Mouse (Mus musculus) R1 (cell line): ENCODE measurements at regions not wholly inside any gene's neighbourhood (a gene's known extent, or its start where the extent isn't known, plus 50 kb on each side); places are given as distances from the start of the nearest gene placed in this dataset.

Source experiments
- DNase-seq: peaks from one replicate; pipeline ENCODE4 v3.0.0-alpha.2; 2018; ENCODE audit warnings: low read depth, low spot score

- DNase-seq = no peak
Observed at GRCm38 (mm10) chr4:33686135-33686534, 238.3 kb upstream of the Cnr1 start.

GRCm38 (mm10) chr4:33687434-33687833 lies 237.0 kb upstream of the Cnr1 start:
- no peak for DNase-seq

GRCm38 (mm10) chr4:33693441-33693840 lies 231.0 kb upstream of the Cnr1 start:
- DNase-seq = no peak

GRCm38 (mm10) chr4:33696969-33697368 lies 227.4 kb upstream of the Cnr1 start:
- no peak for DNase-seq

- DNase-seq = no peak
Observed at GRCm38 (mm10) chr4:33702028-33702666, 222.2 kb upstream of the Cnr1 start.

GRCm38 (mm10) chr4:33705722-33706121 lies 218.7 kb upstream of the Cnr1 start:
- no peak for DNase-seq

- DNase-seq = peak; percentile 58
Observed at GRCm38 (mm10) chr4:33706785-33707184, 217.6 kb upstream of the Cnr1 start.

GRCm38 (mm10) chr4:33716475-33717117 lies 207.8 kb upstream of the Cnr1 start:
- DNase-seq = peak; percentile 13

GRCm38 (mm10) chr4:33720972-33721371 lies 203.4 kb upstream of the Cnr1 start:
- no peak for DNase-seq

- no peak for DNase-seq
Observed at GRCm38 (mm10) chr4:33721971-33722370, 202.4 kb upstream of the Cnr1 start.

GRCm38 (mm10) chr4:33731837-33732236 lies 192.6 kb upstream of the Cnr1 start:
- DNase-seq = no peak

- no peak for DNase-seq
Observed at GRCm38 (mm10) chr4:33734923-33735322, 189.5 kb upstream of the Cnr1 start.

- no peak for DNase-seq
Observed at GRCm38 (mm10) chr4:33735442-33735966, 188.9 kb upstream of the Cnr1 start.

- no peak for DNase-seq
Observed at GRCm38 (mm10) chr4:33736061-33736701, 188.2 kb upstream of the Cnr1 start.

GRCm38 (mm10) chr4:33737337-33737736 lies 187.1 kb upstream of the Cnr1 start:
- DNase-seq = no peak

GRCm38 (mm10) chr4:33737859-33738417 lies 186.5 kb upstream of the Cnr1 start:
- DNase-seq = no peak

GRCm38 (mm10) chr4:33739211-33739904 lies 185.0 kb upstream of the Cnr1 start:
- no peak for DNase-seq

- DNase-seq = no peak
Observed at GRCm38 (mm10) chr4:33740982-33741381, 183.4 kb upstream of the Cnr1 start.

GRCm38 (mm10) chr4:33745180-33745579 lies 179.2 kb upstream of the Cnr1 start:
- DNase-seq = no peak

GRCm38 (mm10) chr4:33747316-33747895 lies 177.0 kb upstream of the Cnr1 start:
- DNase-seq = no peak

- peak; percentile 19 for DNase-seq
Observed at GRCm38 (mm10) chr4:33767721-33768120, 156.7 kb upstream of the Cnr1 start.
